Mouse (Mus musculus): Measurements from ENCODE around the gene Gm5615. TPM values are rescaled to one million over a fixed set of nuclear protein-coding genes. Genes with fewer than 3 reads are reported as not detected.

Gm5615 gene
- total RNA-seq (2021): not detected
- long read RNA-seq, experiment 1: 0 reads
- long read RNA-seq, experiment 2: 0 reads

- DNase-seq: no peak
- intact Hi-C loops (cut with DNase I): no loop called here
Observed at GRCm38 (mm10) chr9:36541863-36542262, at the start of gene Gm5615. Gene Gm5615, minus strand, starts transcription at chr9:36541963.

- intact Hi-C loops (cut with DNase I): no loop called here
- DNase-seq: no peak
Observed at GRCm38 (mm10) chr9:36582535-36582934, 40.8 kb upstream of the Gm5615 start, which contains the start of gene Gm17689. Gene Gm17689, minus strand, starts transcription at chr9:36582635.

- DNase-seq: no peak
- intact Hi-C loops (cut with DNase I): no loop called here
Observed at GRCm38 (mm10) chr9:36504211-36504610, 37.6 kb downstream of the Gm5615 start.

- no peak for DNase-seq
- intact Hi-C loops (cut with DNase I): no loop called here
Observed at GRCm38 (mm10) chr9:36495824-36496223, 45.9 kb downstream of the Gm5615 start.

GRCm38 (mm10) chr9:36494501-36495220 is 47.1 kb downstream of the Gm5615 start:
- DNase-seq: no peak
- intact Hi-C loops (cut with DNase I): no loop called here

Other genes with a start within 250 kb of the Gm5615 start
- gene Gm7257, start 110.1 kb downstream of the Gm5615 start, total RNA-seq (2021): not detected
- not detected for gene Gm9513, start 66.3 kb downstream of the Gm5615 start, total RNA-seq (2021)
- not detected for gene Gm17689, start 40.7 kb upstream of the Gm5615 start, total RNA-seq (2021)
- not detected for gene A630095E13Rik, start 101.4 kb upstream of the Gm5615 start, total RNA-seq (2021)
- gene Acrv1, start 151.3 kb upstream of the Gm5615 start, total RNA-seq (2021): not detected
- gene Chek1, start 185.1 kb upstream of the Gm5615 start, total RNA-seq (2021): under 1 TPM; 0.12 to 0.31 TPM
- gene Stt3a, start 225.7 kb upstream of the Gm5615 start, total RNA-seq (2021): 10 to 100 TPM; 36.2 to 42.6 TPM

Data from gastrocnemius, postnatal 36 days (tissue).